Mouse (Mus musculus): ENCODE data around the gene Mon1a. TPM values are rescaled to one million over a fixed set of nuclear protein-coding genes. Genes with fewer than 3 reads are reported as not detected.

The Mon1a gene
- 27.4 and 28.6 TPM in 2 replicates for polyA plus RNA-seq (2012; rRNA removed)

DNA sequence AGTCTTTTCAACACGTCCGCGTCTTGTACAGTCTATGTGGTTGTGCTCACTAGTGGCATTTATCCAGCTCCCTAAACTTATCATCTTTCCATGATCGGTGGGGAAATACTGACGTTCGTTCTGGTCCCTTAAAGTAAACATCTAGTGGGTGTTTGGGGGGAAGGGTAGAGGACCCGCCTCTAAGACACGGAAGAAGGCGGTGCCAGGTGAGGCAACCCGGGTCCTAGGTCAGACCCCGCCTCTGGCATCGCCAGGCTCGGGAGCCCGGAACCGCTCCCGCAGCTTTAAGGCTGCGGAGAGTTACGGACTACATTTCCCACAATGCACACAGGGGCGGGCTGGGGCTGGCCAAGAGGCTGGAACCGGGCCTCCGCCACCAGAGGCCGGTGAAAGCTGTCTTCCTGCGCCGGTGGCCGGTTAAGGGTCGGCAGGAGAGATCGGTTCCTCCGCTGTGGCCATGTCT lies at the start of gene Mon1a:
Mon1a (plus strand) TSS at position 348 of the 463 bp plus-strand sequence.

DNA sequence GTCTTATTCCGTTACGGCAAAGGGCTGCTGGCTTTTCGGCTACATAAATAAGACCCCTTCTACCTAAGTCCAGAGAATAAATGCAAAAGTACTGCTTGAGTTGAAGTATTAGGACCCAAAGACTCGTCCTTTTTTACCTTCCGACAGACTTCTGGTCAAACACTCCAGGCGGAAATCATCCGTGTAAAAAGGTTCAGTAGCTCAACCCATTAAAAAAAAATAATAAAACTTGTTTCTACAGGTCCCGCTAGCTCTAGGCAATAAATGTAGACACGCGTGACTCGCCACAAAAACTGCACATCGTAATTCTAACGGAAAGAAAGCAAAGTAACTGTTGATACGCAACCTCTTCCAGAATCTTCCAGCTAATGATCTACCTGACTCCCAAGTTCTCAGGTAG lies 14.8 kb upstream of the Mon1a start, which contains the start of gene Rbm6:
Rbm6 (minus strand) TSS at position 101 of the 400 bp plus-strand sequence.

DNA sequence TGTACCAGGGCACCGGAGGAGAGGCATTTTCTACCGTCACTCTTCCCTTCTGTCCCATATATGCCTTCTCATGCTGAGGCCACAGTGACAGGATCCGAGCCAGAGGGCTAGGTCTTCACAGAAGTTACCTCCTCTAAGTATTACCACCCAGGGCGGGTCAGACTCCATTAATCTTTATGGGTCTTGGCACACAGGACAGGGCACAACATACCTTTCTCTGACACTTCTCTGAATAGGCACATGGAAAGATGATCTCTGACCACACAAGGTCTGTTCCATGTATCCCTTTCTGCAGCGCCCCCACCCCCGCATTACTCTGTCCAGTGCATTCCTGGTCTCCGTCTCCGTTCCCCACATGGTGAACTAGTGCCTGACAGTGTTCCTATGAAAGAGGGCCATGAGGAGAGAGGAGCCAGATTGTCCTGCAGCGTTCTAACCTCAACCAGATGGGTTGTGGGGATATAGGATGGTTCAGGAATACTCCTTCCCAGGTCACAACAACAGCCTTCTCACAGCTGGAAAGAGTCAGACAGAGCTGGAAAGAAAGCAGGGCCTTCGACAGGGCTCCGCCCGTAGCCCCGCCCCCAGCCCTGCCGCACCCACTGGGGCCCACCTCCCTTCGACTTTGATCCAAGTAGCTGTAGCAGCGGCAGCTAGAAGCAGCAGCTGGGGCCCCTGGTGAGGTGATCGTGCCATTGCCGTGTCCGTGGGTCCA lies 18.5 kb downstream of the Mon1a start, which contains the start of gene Mst1r:
Mst1r (plus strand) TSS at position 622 of the 715 bp plus-strand sequence.

DNA sequence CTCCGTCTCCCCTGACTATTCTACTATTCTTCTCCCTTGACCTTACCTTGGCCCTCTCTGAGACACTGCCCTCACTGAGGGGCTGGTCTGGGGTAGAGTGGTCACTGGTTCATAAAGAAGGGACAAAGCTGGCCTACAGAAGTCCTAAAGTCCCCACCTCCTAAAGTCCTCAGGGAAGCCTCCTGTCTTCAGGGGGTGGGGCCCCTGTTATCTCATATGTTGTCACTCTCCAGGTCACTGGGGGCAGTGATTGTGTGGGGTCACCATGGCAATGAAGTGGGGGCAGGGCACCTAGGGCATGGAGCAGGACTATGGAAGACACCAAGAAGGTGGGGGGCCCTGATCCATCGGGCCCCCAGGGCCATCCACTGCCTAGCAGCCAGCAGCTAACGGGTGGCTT lies 40.2 kb downstream of the Mon1a start, which contains the start of gene Actl11:
Actl11 (plus strand) TSS at position 301 of the 400 bp plus-strand sequence.

DNA sequence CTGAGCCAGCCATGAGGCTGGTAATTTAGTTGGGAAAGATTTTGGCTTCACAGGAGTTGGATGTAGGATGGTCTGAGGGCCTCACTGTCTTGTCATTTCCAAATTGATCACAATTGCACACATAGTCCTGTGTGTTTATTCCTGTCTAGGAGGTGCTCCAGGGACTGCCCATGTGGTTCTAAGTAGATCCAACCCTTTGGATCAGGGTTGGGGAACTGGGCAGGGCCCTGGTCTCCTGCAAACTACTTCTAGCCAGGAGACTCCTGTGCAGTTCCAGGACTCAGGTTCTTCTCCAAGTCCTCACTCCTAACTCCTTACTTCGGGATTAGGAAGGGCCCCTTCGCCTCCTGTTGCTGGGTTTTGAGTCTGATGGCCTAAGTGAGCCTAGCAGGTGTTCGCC lies 47.4 kb downstream of the Mon1a start, which contains the start of gene Camkv:
Camkv (plus strand) TSS at position 301 of the 400 bp plus-strand sequence.

DNA sequence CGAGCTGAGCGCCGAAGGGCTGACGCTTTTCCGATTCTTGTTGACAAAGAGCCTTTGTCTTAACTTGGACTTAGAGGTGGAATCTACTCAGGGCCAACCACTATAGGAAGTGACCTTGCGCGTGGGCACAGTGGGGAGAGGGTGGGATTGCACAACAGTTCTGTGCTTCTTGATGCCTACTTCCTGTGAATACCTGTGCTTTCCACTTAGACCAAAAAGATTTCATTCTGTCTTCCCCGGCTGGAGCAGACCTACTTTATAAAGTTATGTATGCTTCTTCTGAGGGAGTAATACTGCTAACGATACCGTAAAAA lies 61.9 kb downstream of the Mon1a start, which contains the start of gene Traip:
Traip (plus strand) TSS at position 215 of the 314 bp plus-strand sequence.

Other genes starting within 250 kb of the Mon1a start
- gene Slc38a3, start 218.6 kb upstream of the Mon1a start, polyA plus RNA-seq (2012; rRNA removed) = 87.6 and 91.9 TPM in 2 replicates
- gene Gnat1, start 208.4 kb upstream of the Mon1a start, polyA plus RNA-seq (2012; rRNA removed) = 0.39 and 0.48 TPM in 2 replicates
- 109 and 131 TPM in 2 replicates for gene Sema3f, start 177.7 kb upstream of the Mon1a start, polyA plus RNA-seq (2012; rRNA removed)
- gene Rbm5, start 117.2 kb upstream of the Mon1a start, polyA plus RNA-seq (2012; rRNA removed) = 193 and 212 TPM in 2 replicates
- gene Rbm6, start 14.9 kb upstream of the Mon1a start, polyA plus RNA-seq (2012; rRNA removed) = 84.9 and 89.6 TPM in 2 replicates
- gene Mst1r, start 18.7 kb downstream of the Mon1a start, polyA plus RNA-seq (2012; rRNA removed) = 4.4 and 5.7 TPM in 2 replicates
- not detected in 2 replicates for gene Actl11, start 40.3 kb downstream of the Mon1a start, polyA plus RNA-seq (2012; rRNA removed)
- gene Camkv, start 47.5 kb downstream of the Mon1a start, polyA plus RNA-seq (2012; rRNA removed) = 249 and 282 TPM in 2 replicates
- gene Traip, start 62.0 kb downstream of the Mon1a start, polyA plus RNA-seq (2012; rRNA removed) = 11.2 and 13.3 TPM in 2 replicates
- 6.6 and 9.3 TPM in 2 replicates for gene Uba7, start 87.4 kb downstream of the Mon1a start, polyA plus RNA-seq (2012; rRNA removed)
- 0.71 and 0.83 TPM in 2 replicates for gene Gm20661, start 94.9 kb downstream of the Mon1a start, polyA plus RNA-seq (2012; rRNA removed)
- gene Inka1, start 97.7 kb downstream of the Mon1a start, polyA plus RNA-seq (2012; rRNA removed) = 11.5 and 14.8 TPM in 2 replicates
- gene Cdhr4, start 104.3 kb downstream of the Mon1a start, polyA plus RNA-seq (2012; rRNA removed) = 2.4 and 4.6 TPM in 2 replicates
- 2.7 and 3.6 TPM in 2 replicates for gene Gm20662, start 108.2 kb downstream of the Mon1a start, polyA plus RNA-seq (2012; rRNA removed)
- 145 and 151 TPM in 2 replicates for gene Ip6k1, start 114.3 kb downstream of the Mon1a start, polyA plus RNA-seq (2012; rRNA removed)
- 13.7 and 14.8 TPM in 2 replicates for gene Gmppb, start 161.1 kb downstream of the Mon1a start, polyA plus RNA-seq (2012; rRNA removed)
- 1.8 and 2.4 TPM in 2 replicates for gene Amigo3, start 165.0 kb downstream of the Mon1a start, polyA plus RNA-seq (2012; rRNA removed)
- 0.08 TPM in 1 of 2 replicates, not detected in the other for gene Mst1, start 192.3 kb downstream of the Mon1a start, polyA plus RNA-seq (2012; rRNA removed)
- gene Rnf123, start 195.2 kb downstream of the Mon1a start, polyA plus RNA-seq (2012; rRNA removed) = 69.5 and 73.6 TPM in 2 replicates
- 47.2 and 50.7 TPM in 2 replicates for gene Apeh, start 206.5 kb downstream of the Mon1a start, polyA plus RNA-seq (2012; rRNA removed)